In the genomic region with DNA sequence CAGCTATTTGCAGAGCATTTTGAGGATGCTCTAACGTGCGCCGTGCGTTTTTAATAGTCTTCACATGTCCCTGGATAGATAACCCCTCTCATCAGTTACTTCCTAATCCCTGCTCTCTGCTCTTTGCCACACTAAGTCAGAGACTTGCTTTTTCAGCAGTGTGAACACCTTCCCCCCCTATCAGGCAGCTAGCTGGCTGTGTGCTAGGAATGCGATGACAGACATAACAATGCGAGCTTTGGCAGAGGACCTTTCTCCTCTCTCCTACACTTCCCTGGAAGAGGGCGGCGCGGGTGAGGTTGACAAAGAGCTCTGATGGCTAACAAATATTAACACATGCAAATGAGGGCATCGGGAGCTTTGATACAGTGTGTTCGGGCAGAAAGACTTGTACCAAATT, we compare ENCODE assay signal across 11 mouse cellular contexts. TPM values are rescaled to one million over a fixed set of nuclear protein-coding genes. Genes with fewer than 3 reads are reported as not detected.
DNase-seq lines count a peak whose midpoint lies in the region; ATAC-seq and TF ChIP-seq lines count a peak whose summit lies in the region.
"Had no signal": no experiment of that assay in that cellular context is flagged by ENCODE, and none has a peak within 500 bp of the region (broad histone marks: within the 10 kb centered on the region; RNA-seq: fewer than 3 reads in every experiment).

No protein-coding gene starts in this region.

- H3K4me3 ChIP-seq in midbrain, embryonic 11.5 days (ENCODE audit: low read depth, low read length), result no peak overlapping the region
- H3K4me3 ChIP-seq in midbrain, postnatal 0 days (ENCODE audit: low read depth, low read length), result no peak overlapping the region
- H3K4me3 ChIP-seq: limb, embryonic 10.5 days; midbrain, embryonic 10.5 days had no signal

- H3K4me2 ChIP-seq in midbrain, embryonic 11.5 days, result no peak overlapping the region
- no peak overlapping the region; the same call in 1 of the 2 replicates for H3K4me2 ChIP-seq in midbrain, postnatal 0 days (ENCODE audit: low read depth, low read length, poor library complexity, severe bottlenecking)

- H3K4me1 ChIP-seq in midbrain, embryonic 11.5 days (ENCODE audit: control insufficient read depth, insufficient read depth, low read length), result no peaks in the 10 kb centered on the region; the same call in 1 of the 2 replicates
- H3K4me1 ChIP-seq in midbrain, postnatal 0 days (ENCODE audit: insufficient read depth, low read length), result no peaks in the 10 kb centered on the region

- intact Hi-C loops in left cerebral cortex, postnatal 14 days (cut with DNase I), result no loop called here

- H3K9ac ChIP-seq in midbrain, embryonic 11.5 days (ENCODE audit: low read length), result no peak overlapping the region
- H3K9ac ChIP-seq in midbrain, postnatal 0 days (replicated peaks; ENCODE audit: low read length, poor library complexity, severe bottlenecking), result no peak overlapping the region

- H3K9me3 ChIP-seq in midbrain, embryonic 11.5 days (ENCODE audit: control insufficient read depth, low read length), result no peaks in the 10 kb centered on the region
- no peaks in the 10 kb centered on the region for H3K9me3 ChIP-seq in midbrain, postnatal 0 days (ENCODE audit: low read length)
- H3K9me3 ChIP-seq: limb, embryonic 10.5 days; midbrain, embryonic 10.5 days had no signal

- no peaks in the 10 kb centered on the region for H3K36me3 ChIP-seq in midbrain, embryonic 11.5 days (ENCODE audit: control insufficient read depth, insufficient read depth, low read length)
- H3K36me3 ChIP-seq in midbrain, postnatal 0 days (ENCODE audit: insufficient read depth, low read length), result no peaks in the 10 kb centered on the region
- H3K36me3 ChIP-seq: limb, embryonic 10.5 days; midbrain, embryonic 10.5 days had no signal

- WGBS in midbrain, embryonic 11.5 days, result 63% methylated on average over 11 of the region's 11 CpGs
- 53% methylated on average over 11 of the region's 11 CpGs for WGBS in midbrain, postnatal 0 days

- no peak overlapping the region for H3K27ac ChIP-seq in midbrain, embryonic 11.5 days (ENCODE audit: low read depth, low read length)
- no peak overlapping the region for H3K27ac ChIP-seq in midbrain, postnatal 0 days (ENCODE audit: low read depth, low read length)
- H3K27ac ChIP-seq: limb, embryonic 10.5 days; midbrain, embryonic 10.5 days had no signal

- peak; percentile 2 for DNase-seq in embryo, embryonic 11 days
- no peak for DNase-seq in embryo, embryonic 9.5 days (ENCODE audit: extremely low spot score)
- DNase-seq in midbrain, embryonic 11.5 days (ENCODE audit: low spot score, missing footprints), result peak; percentile 78
- DNase-seq in midbrain, postnatal 0 days (ENCODE audit: low spot score), result no peak
- DNase-seq in kidney, adult 8-10 months, result peak; percentile 29 to 40
- DNase-seq in lung, postnatal 36 days, result peak; percentile 39
- DNase-seq in urinary bladder, adult 2 months (ENCODE audit: low spot score), result no peak
- DNase-seq in left cerebral cortex, postnatal 14 days (ENCODE audit: low spot score in 2 of 2), result no peak

- no peaks in the 10 kb centered on the region for H3K27me3 ChIP-seq in midbrain, embryonic 11.5 days (ENCODE audit: control insufficient read depth, insufficient read depth, low read length)
- no peaks in the 10 kb centered on the region for H3K27me3 ChIP-seq in midbrain, postnatal 0 days (ENCODE audit: insufficient read depth, low read length)

- ATAC-seq in midbrain, embryonic 11.5 days (ENCODE audit: low FRiP score), result no peak
- ATAC-seq in midbrain, postnatal 0 days (ENCODE audit: low FRiP score), result no peak

- no peak for TF ChIP-seq CTCF in midbrain, postnatal 0 days (IDR thresholded peaks at IDR 0.05)

RNA-seq across cellular contexts. Expression of a gene that starts 2.1 kb away (rescaled TPM):
- 6.8 and 7.9 TPM in 2 replicates for polyA plus RNA-seq in midbrain, embryonic 11.5 days (2014; fragmentation: Nextera tagmentation; extraction: Ambion mirVana)
- 23.9 and 27.5 TPM in 2 replicates for total RNA-seq in midbrain, postnatal 0 days (2014; rRNA removed)
- polyA plus RNA-seq in midbrain, postnatal 0 days (2015; fragmentation: Nextera tagmentation; extraction: Ambion mirVana), result 4.2 and 4.6 TPM in 2 replicates
- polyA plus RNA-seq in urinary bladder, adult 2 months (2012; rRNA removed), result 18.7 and 26.3 TPM in 2 replicates
- total RNA-seq in left cerebral cortex, postnatal 14 days (2021), result 10 to 100 TPM; 29.3 to 33.3 TPM
- total RNA-seq: common myeloid progenitor, adult 5-6 weeks had no signal

Comparison
In these comparisons a context has a peak if more than half of its experiments do, and no peak if none do; other contexts are left out.
1. DNase-seq: peak in embryo, embryonic 11 days (single experiment), midbrain, embryonic 11.5 days (single experiment), kidney, adult 8-10 months (2 of 2) and lung, postnatal 36 days (single experiment); none in embryo, embryonic 9.5 days (single experiment), midbrain, postnatal 0 days (single experiment), urinary bladder, adult 2 months (single experiment) and left cerebral cortex, postnatal 14 days (0 of 2).